Mouse (Mus musculus) heart, postnatal 0 days (tissue): ENCODE data around the gene Thap3.

Experiments
- CTCF ChIP-seq: IDR thresholded peaks from 2 replicates; pipeline ENCODE4 v1.5.1; 2016; ENCODE audit warnings: antibody characterized with exemption, control low read depth, low read depth
- EP300 ChIP-seq: IDR thresholded peaks from 2 replicates; pipeline ENCODE4 v1.6.1; 2016; ENCODE audit warnings: antibody characterized with exemption, low read depth

DNA sequence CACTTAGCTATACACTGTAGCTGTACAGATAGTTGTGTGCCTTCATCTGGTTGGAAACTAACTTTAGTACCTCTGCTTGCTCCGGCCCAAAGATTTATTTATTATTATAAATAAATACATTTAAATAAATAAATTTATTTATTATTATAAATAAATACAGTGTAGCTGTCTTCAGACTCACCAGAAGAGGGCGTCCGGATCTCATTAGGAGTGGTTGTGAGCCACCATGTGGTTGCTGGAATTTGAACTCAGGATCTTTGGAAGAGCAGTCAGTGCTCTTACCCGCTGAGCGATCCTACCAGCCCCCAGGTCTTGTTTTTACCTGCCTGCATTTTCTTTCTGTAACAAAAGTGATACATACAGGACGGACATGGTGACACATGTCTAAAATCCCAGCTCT lies 17.3 kb upstream of the Thap3 start:
- TF ChIP-seq CTCF: peak; percentile 16
- no peak for TF ChIP-seq EP300
